Mouse (Mus musculus) cerebellum, adult 9-10 months (tissue): ENCODE data around the gene Gm29094.

Experiments used
- DNase-seq: peaks from one replicate; pipeline ENCODE4 v3.0.0; 2022

Gm29094 gene

GRCm38 (mm10) chr9:89253400-89253799 lies 54.2 kb downstream of the Gm29094 start:
- no peak for DNase-seq

- no peak for DNase-seq
Observed at GRCm38 (mm10) chr9:89256556-89257335, 57.6 kb downstream of the Gm29094 start.

- DNase-seq: no peak
Observed at GRCm38 (mm10) chr9:89263968-89264367, 64.8 kb downstream of the Gm29094 start.

- no peak for DNase-seq
Observed at GRCm38 (mm10) chr9:89264571-89264970, 65.4 kb downstream of the Gm29094 start.
